Comparison of ENCODE assay signal across 8 mouse cellular contexts in genomic region chr4:56113701-56114196, GRCm38 (mm10).
A peak's percentile ranks its signal among the peaks of the same experiment; 100 is the strongest.
DNase-seq lines count a peak whose midpoint lies in the region; ATAC-seq and TF ChIP-seq lines count a peak whose summit lies in the region.

No protein-coding gene starts in this region.

- TF ChIP-seq POLR2A in heart, adult 2 months (IDR thresholded peaks at IDR 0.05; ENCODE audit: insufficient read depth, low read depth, low read length) = peak; percentile 57
- no peak for TF ChIP-seq POLR2A in kidney, adult 2 months (IDR thresholded peaks at IDR 0.05; ENCODE audit: low read depth, low read length)

- H3K4me3 ChIP-seq in heart, adult 2 months = peak overlapping the region; percentile 27; the same call in 1 of the 2 replicates
- no peak overlapping the region for H3K4me3 ChIP-seq in kidney, adult 2 months (ENCODE audit: insufficient read depth, low read depth, low read length)
- peak overlapping the region; percentile 22 for H3K4me3 ChIP-seq in limb, embryonic 10.5 days
- no peak overlapping the region for H3K4me3 ChIP-seq in midbrain, embryonic 15.5 days
- no peak overlapping the region for H3K4me3 ChIP-seq in stomach, embryonic 15.5 days (replicated peaks)

- intact Hi-C loops in heart, adult 2 months (cut with DNase I) = loop anchor here (2.0 to 5.0 kb wide), 6 partner anchors 109 to 581 kb away; partner anchors contain the start of gene Klf4

- WGBS in heart, adult 2 months = under 1% methylated on average over 10 of the region's 10 CpGs
- WGBS in kidney, adult 2 months = 4% methylated on average over 10 of the region's 10 CpGs
- 42% methylated on average over 10 of the region's 10 CpGs for WGBS in limb, embryonic 10.5 days
- WGBS in midbrain, embryonic 15.5 days = 59% methylated on average over 10 of the region's 10 CpGs
- WGBS in stomach, embryonic 15.5 days = 13% methylated on average over 10 of the region's 10 CpGs

- peak overlapping the region; percentile 84 for H3K27ac ChIP-seq in heart, adult 2 months
- peak overlapping the region; percentile 75 for H3K27ac ChIP-seq in kidney, adult 2 months (ENCODE audit: insufficient read depth, low read depth, low read length)
- H3K27ac ChIP-seq in limb, embryonic 10.5 days = peak overlapping the region; percentile 56; the same call in 1 of the 2 replicates
- peak overlapping the region; percentile 45 for H3K27ac ChIP-seq in midbrain, embryonic 15.5 days
- peak overlapping the region; percentile 84 for H3K27ac ChIP-seq in stomach, embryonic 15.5 days

- H3K4me1 ChIP-seq in heart, adult 2 months (ENCODE audit: control insufficient read depth, insufficient read depth, low read length) = peaks cover 9% of the 10 kb centered on the region
- no peaks in the 10 kb centered on the region; the same call in 1 of the 2 replicates for H3K4me1 ChIP-seq in kidney, adult 2 months (ENCODE audit: control insufficient read depth, insufficient read depth, low read length)
- H3K4me1 ChIP-seq in limb, embryonic 10.5 days = peaks cover 11% of the 10 kb centered on the region
- H3K4me1 ChIP-seq in midbrain, embryonic 15.5 days = peaks cover 4% of the 10 kb centered on the region; the same call in 1 of the 2 replicates
- peaks cover 5% of the 10 kb centered on the region; the same call in 1 of the 2 replicates for H3K4me1 ChIP-seq in stomach, embryonic 15.5 days

- no peaks in the 10 kb centered on the region for H3K79me2 ChIP-seq in heart, adult 2 months (replicated peaks; ENCODE audit: control insufficient read depth, insufficient read depth, low read length)

- TF ChIP-seq EP300 in heart, adult 2 months (IDR thresholded peaks at IDR 0.05; ENCODE audit: insufficient read depth, low read depth, low read length) = peak; percentile 99

- no peak overlapping the region for H3K4me2 ChIP-seq in midbrain, embryonic 15.5 days
- peak overlapping the region; percentile 40 for H3K4me2 ChIP-seq in stomach, embryonic 15.5 days

- H3K36me3 ChIP-seq in heart, adult 2 months (ENCODE audit: control insufficient read depth, insufficient read depth, low read length) = peaks cover 4% of the 10 kb centered on the region; the same call in 1 of the 2 replicates
- no peaks in the 10 kb centered on the region for H3K36me3 ChIP-seq in kidney, adult 2 months (ENCODE audit: control insufficient read depth, insufficient read depth, low read length)
- H3K36me3 ChIP-seq in limb, embryonic 10.5 days = no peaks in the 10 kb centered on the region
- H3K36me3 ChIP-seq in midbrain, embryonic 15.5 days (replicated peaks) = no peaks in the 10 kb centered on the region
- H3K36me3 ChIP-seq in stomach, embryonic 15.5 days = no peaks in the 10 kb centered on the region

- no peaks in the 10 kb centered on the region for H3K9me3 ChIP-seq in limb, embryonic 10.5 days (replicated peaks)
- no peaks in the 10 kb centered on the region for H3K9me3 ChIP-seq in midbrain, embryonic 15.5 days
- H3K9me3 ChIP-seq in stomach, embryonic 15.5 days = no peaks in the 10 kb centered on the region

- no peak for DNase-seq in cerebellum, adult 9-10 months
- DNase-seq in embryo, embryonic 11 days = peak; percentile 37
- peak; percentile 84 to 94 for DNase-seq in heart, adult 2 months
- peak; percentile 94 for DNase-seq in kidney, adult 2 months
- peak; percentile 33 for DNase-seq in limb, embryonic 10.5 days (ENCODE audit: low spot score)

- peak; percentile 58; the same call in 1 of the 2 replicates for ATAC-seq in cerebellum, adult (ENCODE audit: insufficient number of reproducible peaks, low FRiP score, low TSS enrichment)
- peak; percentile 54; the same call in 1 of the 2 replicates for ATAC-seq in midbrain, embryonic 15.5 days (replicated peaks)
- peak; percentile 89 for ATAC-seq in stomach, embryonic 15.5 days (ENCODE audit: insufficient read depth, low FRiP score, low read depth)

- H3K9ac ChIP-seq in heart, adult 2 months (ENCODE audit: low read depth, low read length) = peak overlapping the region; percentile 10; the same call in 1 of the 2 replicates
- H3K9ac ChIP-seq in midbrain, embryonic 15.5 days = no peak overlapping the region
- no peak overlapping the region for H3K9ac ChIP-seq in stomach, embryonic 15.5 days

- TF ChIP-seq CTCF in heart, adult 2 months (IDR thresholded peaks at IDR 0.05) = 0 out of 2 replicates have a peak, but pooled peaks have one; percentile 12
- TF ChIP-seq CTCF in kidney, adult 2 months (conservative IDR thresholded peaks at IDR 0.05; ENCODE audit: insufficient read depth, insufficient read length, low read depth, low read length) = no peak

- H3K27me3 ChIP-seq in heart, adult 2 months (ENCODE audit: control insufficient read depth, insufficient read depth, low read length) = no peaks in the 10 kb centered on the region
- H3K27me3 ChIP-seq in kidney, adult 2 months (replicated peaks; ENCODE audit: control insufficient read depth, insufficient read depth, low read length) = no peaks in the 10 kb centered on the region
- no peaks in the 10 kb centered on the region for H3K27me3 ChIP-seq in limb, embryonic 10.5 days (ENCODE audit: low read depth, poor library complexity, severe bottlenecking)
- no peaks in the 10 kb centered on the region for H3K27me3 ChIP-seq in midbrain, embryonic 15.5 days (replicated peaks)
- H3K27me3 ChIP-seq in stomach, embryonic 15.5 days (replicated peaks) = no peaks in the 10 kb centered on the region

Comparison
In these comparisons a context has a peak if more than half of its experiments do, and no peak if none do; other contexts are left out.
1. H3K4me3 ChIP-seq: peak in heart, adult 2 months (single experiment) and limb, embryonic 10.5 days (single experiment); none in kidney, adult 2 months (single experiment), midbrain, embryonic 15.5 days (single experiment) and stomach, embryonic 15.5 days (single experiment).
2. Peak in every context shown above with its lines, with median percentiles within 50 percentile points of each other: ATAC-seq and H3K27ac ChIP-seq.